In genomic region chr3:108044394-108045140, GRCm38 (mm10) we compare ENCODE assay signal across 8 mouse cellular contexts. TPM values are rescaled to one million over a fixed set of nuclear protein-coding genes. Genes with fewer than 3 reads are reported as not detected.
A peak's percentile ranks its signal among the peaks of the same experiment; 100 is the strongest.
DNase-seq lines count a peak whose midpoint lies in the region; ATAC-seq and TF ChIP-seq lines count a peak whose summit lies in the region.

Gene Gstm4 (minus strand): TSS chr3:108044894.

- H3K4me2 ChIP-seq in forebrain, embryonic 15.5 days (replicated peaks): peak within 1 kb of the TSS; percentile 82
- H3K4me2 ChIP-seq in liver, embryonic 16.5 days (ENCODE audit: low read depth, low read length): peak within 1 kb of the TSS; percentile 78
- peak within 1 kb of the TSS; percentile 87 for H3K4me2 ChIP-seq in neural tube, embryonic 12.5 days (replicated peaks)
- peak within 1 kb of the TSS; percentile 63 for H3K4me2 ChIP-seq in stomach, postnatal 0 days (replicated peaks; ENCODE audit: low read depth)

- peak; percentile 49 for TF ChIP-seq CTCF in stomach, postnatal 0 days (IDR thresholded peaks at IDR 0.05; ENCODE audit: low read depth)

- H3K9ac ChIP-seq in ES-E14 (ENCODE audit: insufficient read depth, low read depth, low read length, poor library complexity, severe bottlenecking): peak within 1 kb of the TSS; percentile 70
- peak within 1 kb of the TSS; percentile 59 for H3K9ac ChIP-seq in forebrain, embryonic 15.5 days (replicated peaks)
- peak within 1 kb of the TSS; percentile 66 for H3K9ac ChIP-seq in liver, embryonic 16.5 days (ENCODE audit: low read depth, low read length)
- H3K9ac ChIP-seq in neural tube, embryonic 12.5 days: peak within 1 kb of the TSS; percentile 65
- H3K9ac ChIP-seq in stomach, postnatal 0 days (ENCODE audit: low read length): peak within 1 kb of the TSS; percentile 59

- peak; percentile 78 for DNase-seq in ES-E14 (ENCODE audit: low read depth, low spot score)
- peak; percentile 82 to 89 for DNase-seq in cerebellum, adult 18-20 months
- DNase-seq in heart, postnatal 14 days: peak; percentile 81 to 87
- DNase-seq in large intestine, adult 2 months (ENCODE audit: low read depth, low spot score): peak; percentile 87
- DNase-seq in stomach, postnatal 0 days (ENCODE audit: low spot score): peak; percentile 93

- no peaks in the 10 kb centered on the region for H3K27me3 ChIP-seq in forebrain, embryonic 15.5 days
- no peaks in the 10 kb centered on the region for H3K27me3 ChIP-seq in liver, embryonic 16.5 days (ENCODE audit: control insufficient read depth, insufficient read depth, low read depth, low read length)
- no peaks in the 10 kb centered on the region for H3K27me3 ChIP-seq in neural tube, embryonic 12.5 days (replicated peaks)
- H3K27me3 ChIP-seq in stomach, postnatal 0 days (ENCODE audit: control insufficient read depth, insufficient read depth, low read length): no peaks in the 10 kb centered on the region

- 7% methylated on average over 29 of the region's 29 CpGs for WGBS in forebrain, embryonic 15.5 days
- 5% methylated on average over 29 of the region's 29 CpGs for WGBS in large intestine, adult 2 months
- 4% methylated on average over 29 of the region's 29 CpGs for WGBS in liver, embryonic 16.5 days (ENCODE audit: insufficient replicate concordance)
- 7% methylated on average over 29 of the region's 29 CpGs for WGBS in neural tube, embryonic 12.5 days
- 3% methylated on average over 26 of the region's 29 CpGs for WGBS in stomach, postnatal 0 days

- ATAC-seq in forebrain, embryonic 15.5 days (replicated peaks): peak; percentile 93
- ATAC-seq in liver, embryonic 16.5 days (ENCODE audit: low read depth): peak; percentile 90
- peak; percentile 92 for ATAC-seq in neural tube, embryonic 12.5 days (ENCODE audit: low FRiP score, low read depth)
- ATAC-seq in stomach, postnatal 0 days (ENCODE audit: low FRiP score, low TSS enrichment): peak; percentile 97

- intact Hi-C loops in heart, postnatal 14 days (cut with DNase I): no loop called here

- peaks cover 0 to 3% of the 10 kb centered on the region in 2 experiments; a peak in 1 of 4 replicates for H3K4me1 ChIP-seq in ES-E14 (ENCODE audit: control insufficient read depth in 2 of 2, insufficient read depth in 2 of 2, low read length in 2 of 2, poor library complexity in 1 of 2)
- H3K4me1 ChIP-seq in forebrain, embryonic 15.5 days: peaks cover 10% of the 10 kb centered on the region
- peaks cover 20% of the 10 kb centered on the region for H3K4me1 ChIP-seq in liver, embryonic 16.5 days (ENCODE audit: control insufficient read depth, low read depth, low read length)
- peaks cover 15% of the 10 kb centered on the region; the same call in 1 of the 2 replicates for H3K4me1 ChIP-seq in neural tube, embryonic 12.5 days
- peaks cover 6% of the 10 kb centered on the region; the same call in 1 of the 2 replicates for H3K4me1 ChIP-seq in stomach, postnatal 0 days (replicated peaks; ENCODE audit: control insufficient read depth, insufficient read depth)

- no peaks in the 10 kb centered on the region for H3K36me3 ChIP-seq in ES-E14 (ENCODE audit: control insufficient read depth, insufficient read depth, low read length, poor library complexity, severe bottlenecking)
- H3K36me3 ChIP-seq in forebrain, embryonic 15.5 days: no peaks in the 10 kb centered on the region
- no peaks in the 10 kb centered on the region for H3K36me3 ChIP-seq in liver, embryonic 16.5 days (ENCODE audit: control insufficient read depth, insufficient read depth)
- no peaks in the 10 kb centered on the region for H3K36me3 ChIP-seq in neural tube, embryonic 12.5 days
- no peaks in the 10 kb centered on the region for H3K36me3 ChIP-seq in stomach, postnatal 0 days (ENCODE audit: control insufficient read depth, insufficient read depth, low read length)

- H3K4me3 ChIP-seq in ES-E14 (ENCODE audit: insufficient read depth in 1 of 2, low read depth in 1 of 2, low read length in 2 of 2, poor library complexity in 1 of 2, severe bottlenecking in 1 of 2): peak within 1 kb of the TSS; percentile 65 to 72
- H3K4me3 ChIP-seq in forebrain, embryonic 15.5 days: peak within 1 kb of the TSS; percentile 54
- H3K4me3 ChIP-seq in liver, embryonic 16.5 days (ENCODE audit: low read depth, low read length): peak within 1 kb of the TSS; percentile 62
- peak within 1 kb of the TSS; percentile 51 for H3K4me3 ChIP-seq in neural tube, embryonic 12.5 days
- H3K4me3 ChIP-seq in stomach, postnatal 0 days (ENCODE audit: low read depth, low read length): peak within 1 kb of the TSS; percentile 41

- no peak for TF ChIP-seq EP300 in stomach, postnatal 0 days (optimal IDR thresholded peaks at IDR 0.05)

- no peaks in the 10 kb centered on the region for H3K9me3 ChIP-seq in ES-E14 (ENCODE audit: control insufficient read depth, insufficient read depth, low read depth, low read length)
- no peaks in the 10 kb centered on the region for H3K9me3 ChIP-seq in forebrain, embryonic 15.5 days
- H3K9me3 ChIP-seq in liver, embryonic 16.5 days (replicated peaks; ENCODE audit: control insufficient read depth, low read length): no peaks in the 10 kb centered on the region
- H3K9me3 ChIP-seq in neural tube, embryonic 12.5 days: no peaks in the 10 kb centered on the region
- H3K9me3 ChIP-seq in stomach, postnatal 0 days (ENCODE audit: control insufficient read depth, low read length): no peaks in the 10 kb centered on the region

- in situ Hi-C loops in ES-E14 (cut with MboI; ENCODE audit: low sequenced_read_pairs in 2 of 2, unreplicated experiment in 2 of 2): no loop called here

- H3K27ac ChIP-seq in ES-E14 (ENCODE audit: insufficient read depth, low read depth, low read length, poor library complexity, severe bottlenecking): no peak within 1 kb of the TSS
- H3K27ac ChIP-seq in forebrain, embryonic 15.5 days (replicated peaks): no peak within 1 kb of the TSS; the same call in 1 of the 2 replicates
- peak within 1 kb of the TSS; percentile 71 for H3K27ac ChIP-seq in liver, embryonic 16.5 days (ENCODE audit: low read length)
- no peak within 1 kb of the TSS for H3K27ac ChIP-seq in neural tube, embryonic 12.5 days
- peak within 1 kb of the TSS; percentile 77 for H3K27ac ChIP-seq in stomach, postnatal 0 days (replicated peaks)

TF ChIP-seq in ES-E14, 5 proteins besides CTCF, POLR2A, EP300 and RAD21:
- TF ChIP-seq MAFK (IDR thresholded peaks at IDR 0.05; ENCODE audit: insufficient read depth, low read depth, low read length) (peak; percentile 97), ZC3H11A (IDR thresholded peaks at IDR 0.05; ENCODE audit: borderline replicate concordance, low read depth, low read length) (no peak)

RNA-seq across cellular contexts. Expression of gene Gstm4, which starts in this region (rescaled TPM):
- total RNA-seq in ES-E14 (2012; rRNA removed): 4.1 and 4.3 TPM in 2 replicates
- 12.4 and 15.1 TPM in 2 replicates for polyA plus RNA-seq in forebrain, embryonic 15.5 days (2015; fragmentation: Nextera tagmentation; extraction: Ambion mirVana)
- total RNA-seq in heart, postnatal 14 days (2021): 10 to 100 TPM in 1 of 2 experiments, 1 to 10 TPM in 1; 9.2 to 10.1 TPM
- polyA plus RNA-seq in large intestine, adult 2 months (2012; rRNA removed): 9.9 and 10.0 TPM in 2 replicates
- polyA plus RNA-seq in liver, embryonic 16.5 days (2015; fragmentation: Nextera tagmentation; extraction: Ambion mirVana): 16.8 and 17.0 TPM in 2 replicates
- 11.6 and 14.5 TPM in 2 replicates for polyA plus RNA-seq in neural tube, embryonic 12.5 days (2016; fragmentation: Nextera tagmentation; extraction: Ambion mirVana)
- 19.4 and 19.6 TPM in 2 replicates for polyA plus RNA-seq in stomach, postnatal 0 days (2015; fragmentation: Nextera tagmentation; extraction: Ambion mirVana)

Comparison
In these comparisons a context has a peak if more than half of its experiments do, and no peak if none do; other contexts are left out.
1. H3K27ac ChIP-seq: peak in liver, embryonic 16.5 days (single experiment) and stomach, postnatal 0 days (single experiment); none in ES-E14 (single experiment), forebrain, embryonic 15.5 days (single experiment) and neural tube, embryonic 12.5 days (single experiment).
2. Peak in every context shown above with its lines, with median percentiles within 50 percentile points of each other: DNase-seq, H3K4me3 ChIP-seq, H3K9ac ChIP-seq, ATAC-seq and H3K4me2 ChIP-seq.